Mouse (Mus musculus) myocyte (in vitro differentiated cells): ENCODE data around the gene Rbm26.

Experiments used
- E2F4 ChIP-seq: IDR thresholded peaks from one replicate; pipeline ENCODE4 v1.6.1; 2011; ENCODE audit warnings: mild to moderate bottlenecking, control low read depth, moderate library complexity; ENCODE audit not compliant: insufficient read depth
- MAX ChIP-seq: IDR thresholded peaks from one replicate; pipeline ENCODE4 v1.6.1; 2011; ENCODE audit warnings: low read depth, mild to moderate bottlenecking, control low read depth
- MYOG ChIP-seq, 3 experiments: IDR thresholded peaks; one replicate each; pipeline ENCODE4 v1.6.1; 2011; ENCODE audit warnings: control low read depth in 2 of 3, low read depth in 2 of 3, mild to moderate bottlenecking in 2 of 3; ENCODE audit not compliant: insufficient read length in 2 of 3, control insufficient read depth in 1 of 3, insufficient read depth in 1 of 3
- POLR2A ChIP-seq: IDR thresholded peaks from one replicate; pipeline ENCODE4 v1.6.1; 2011; ENCODE audit warnings: low read depth, mild to moderate bottlenecking, control low read depth, moderate library complexity; ENCODE audit not compliant: insufficient read length
- POLR2AphosphoS2 ChIP-seq: IDR thresholded peaks from one replicate; pipeline ENCODE4 v1.6.1; 2011; ENCODE audit warnings: low read depth, control low read depth; ENCODE audit not compliant: insufficient read length
- REST ChIP-seq: IDR thresholded peaks from one replicate; pipeline ENCODE4 v1.6.1; 2011; ENCODE audit warnings: mild to moderate bottlenecking, control low read depth, moderate library complexity; ENCODE audit not compliant: insufficient read depth, insufficient read length
- USF1 ChIP-seq: IDR thresholded peaks from one replicate; pipeline ENCODE4 v1.6.1; 2011; ENCODE audit warnings: low read depth, mild to moderate bottlenecking, control low read depth, moderate library complexity

DNA sequence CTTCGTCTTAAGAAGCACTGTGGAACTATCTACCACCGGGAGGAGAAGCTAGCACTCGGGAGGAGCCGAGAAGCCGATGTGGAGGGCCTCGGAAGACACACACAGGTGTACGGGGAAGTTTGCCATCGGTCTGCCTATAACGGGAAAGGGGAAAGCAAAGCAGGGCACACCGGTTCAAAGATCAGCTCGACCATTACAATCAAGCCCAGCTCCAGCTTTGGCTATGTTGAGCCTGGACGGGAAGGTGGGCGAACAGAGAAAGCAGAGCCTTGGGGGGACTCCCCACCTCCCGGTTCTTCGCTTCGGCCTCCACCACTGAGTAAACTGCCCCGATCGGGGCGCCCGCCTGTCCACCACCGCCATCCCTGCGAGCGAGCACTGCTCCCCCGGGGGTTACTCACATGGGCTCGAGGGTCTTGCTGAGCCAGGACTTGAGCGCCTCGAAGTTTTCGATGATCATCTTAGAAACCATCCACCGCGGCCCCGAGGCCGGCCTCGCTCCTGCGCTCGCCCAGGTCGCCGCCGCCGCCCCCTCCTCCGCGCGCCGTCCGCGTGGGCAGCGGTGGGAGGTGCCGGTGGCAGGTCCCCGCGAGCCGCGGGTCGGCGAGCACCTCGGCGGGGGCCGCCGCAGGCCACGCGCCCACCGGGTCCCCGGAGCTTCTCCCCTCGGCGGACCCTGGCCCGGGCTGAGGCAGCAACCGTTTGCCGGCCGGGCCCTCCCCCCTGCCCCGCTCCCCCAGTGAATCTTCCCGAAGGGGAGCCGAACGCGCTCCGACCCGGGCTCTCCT, 552 bp downstream of the Rbm26 start:
- TF ChIP-seq POLR2A (no peak), POLR2AphosphoS2 (no peak), USF1 (no peak), MAX (no peak), REST (no peak), MYOG (IDR thresholded peaks at IDR 0.05; ENCODE audit: control insufficient read depth in 1 of 3, insufficient read depth in 1 of 3, insufficient read length in 2 of 3, low read depth in 2 of 3) (no peak), E2F4 (no peak)
